Mouse (Mus musculus) c-Kit-positive CD71-positive TER-119-negative erythroid progenitor cells, embryonic 14.5 days (primary cell): ENCODE data around the gene Ddx6.
A peak's percentile ranks its signal among the peaks of the same experiment; 100 is the strongest.
"Not testable (repeated sequence)": the region's sequence is repeated elsewhere in the genome, so short reads cannot be mapped to it uniquely, and the experiment has no call there.

Experiments used
- DNase-seq: peaks from one replicate; pipeline ENCODE4 v3.0.0-alpha.2; 2013; ENCODE audit warnings: low read depth

The Ddx6 gene

GRCm38 (mm10) chr9:44593886-44594285 lies 10.8 kb upstream of the Ddx6 start:
- no peak for DNase-seq

- no peak for DNase-seq
These were observed 9.7 kb upstream of the Ddx6 start for GRCm38 (mm10) chr9:44594901-44595536.

GRCm38 (mm10) chr9:44595537-44595930 lies 9.2 kb upstream of the Ddx6 start:
- no peak for DNase-seq

- no peak for DNase-seq
These were observed 7.0 kb upstream of the Ddx6 start for GRCm38 (mm10) chr9:44597742-44598141.

GRCm38 (mm10) chr9:44598899-44599495 lies 5.7 kb upstream of the Ddx6 start:
- DNase-seq: no peak

GRCm38 (mm10) chr9:44599616-44600015 lies 5.1 kb upstream of the Ddx6 start:
- DNase-seq: no peak

- no peak for DNase-seq
These were observed 3.9 kb upstream of the Ddx6 start for GRCm38 (mm10) chr9:44600801-44601200.

- DNase-seq: no peak
These were observed 1.9 kb upstream of the Ddx6 start for GRCm38 (mm10) chr9:44602766-44603165.

GRCm38 (mm10) chr9:44603454-44604289 lies 1.0 kb upstream of the Ddx6 start:
- peak; percentile 63 for DNase-seq

- DNase-seq: peak; percentile 46
These were observed 358 bp upstream of the Ddx6 start for GRCm38 (mm10) chr9:44604290-44604778.

GRCm38 (mm10) chr9:44605616-44606165 lies 999 bp downstream of the Ddx6 start:
- peak; percentile 41 for DNase-seq

- no peak for DNase-seq
These were observed 2.0 kb downstream of the Ddx6 start for GRCm38 (mm10) chr9:44606646-44607045.

GRCm38 (mm10) chr9:44607306-44607705 lies 2.6 kb downstream of the Ddx6 start:
- no peak for DNase-seq

- no peak for DNase-seq
These were observed 5.7 kb downstream of the Ddx6 start for GRCm38 (mm10) chr9:44610371-44610770.

GRCm38 (mm10) chr9:44613081-44613480 lies 8.4 kb downstream of the Ddx6 start:
- not testable (repeated sequence) for DNase-seq

- no peak for DNase-seq
These were observed 16.4 kb downstream of the Ddx6 start for GRCm38 (mm10) chr9:44621114-44621513.

- no peak for DNase-seq
These were observed 19.7 kb downstream of the Ddx6 start for GRCm38 (mm10) chr9:44624390-44624789.

GRCm38 (mm10) chr9:44626268-44626667 lies 21.6 kb downstream of the Ddx6 start:
- DNase-seq: peak; percentile 21

- no peak for DNase-seq
These were observed 33.0 kb downstream of the Ddx6 start for GRCm38 (mm10) chr9:44637551-44638169.

GRCm38 (mm10) chr9:44638726-44639125 lies 34.0 kb downstream of the Ddx6 start:
- not testable (repeated sequence) for DNase-seq

- not testable (repeated sequence) for DNase-seq
These were observed 35.3 kb downstream of the Ddx6 start for GRCm38 (mm10) chr9:44640028-44640427.
